Mouse (Mus musculus): ENCODE measurements at regions not wholly inside any gene's neighbourhood (a gene's known extent, or its start where the extent isn't known, plus 50 kb on each side); places are given as distances from the start of the nearest gene placed in this dataset.

- DNase-seq (ENCODE audit: low read depth): peak; percentile 76
These were observed 59.3 kb downstream of the 1700080O16Rik start for GRCm38 (mm10) chrX:51913247-51913646.

GRCm38 (mm10) chrX:51911566-51911965 is 61.0 kb downstream of the 1700080O16Rik start:
- peak; percentile 7 for DNase-seq (ENCODE audit: low read depth)

- DNase-seq (ENCODE audit: low read depth): no peak
These were observed 62.0 kb downstream of the 1700080O16Rik start for GRCm38 (mm10) chrX:51910576-51910975.

GRCm38 (mm10) chrX:51898445-51898844 is 74.1 kb downstream of the 1700080O16Rik start:
- peak; percentile 11 for DNase-seq (ENCODE audit: low read depth)

GRCm38 (mm10) chrX:51897059-51897458 is 75.5 kb downstream of the 1700080O16Rik start:
- no peak for DNase-seq (ENCODE audit: low read depth)

GRCm38 (mm10) chrX:51895646-51896190 is 76.9 kb downstream of the 1700080O16Rik start:
- DNase-seq (ENCODE audit: low read depth): peak; percentile 2

- DNase-seq (ENCODE audit: low read depth): no peak
These were observed 79.9 kb downstream of the 1700080O16Rik start for GRCm38 (mm10) chrX:51892716-51893115.

GRCm38 (mm10) chrX:51886129-51886528 is 85.1 kb upstream of the Usp26 start:
- DNase-seq (ENCODE audit: low read depth): no peak
